Mouse (Mus musculus) liver, adult 2 months (tissue): ENCODE data around the gene Xiap. TPM values are rescaled to one million over a fixed set of nuclear protein-coding genes. Genes with fewer than 3 reads are reported as not detected.
"Not testable (repeated sequence)": the region's sequence is repeated elsewhere in the genome, so short reads cannot be mapped to it uniquely, and the experiment has no call there.

Experiments used
- DNase-seq: peaks from one replicate; pipeline ENCODE4 v3.0.0-alpha.2; 2011; ENCODE audit warnings: low read depth, low spot score; ENCODE audit errors: extremely low read depth
- H3K27ac ChIP-seq: fragments of 200-500 bp; replicated peaks from 2 replicates; pipeline ENCODE4 v1.5.1; 2012; ENCODE audit warnings: low read depth, mild to moderate bottlenecking, control low read depth, inconsistent platforms, low read length; ENCODE audit not compliant: insufficient read depth
- H3K27me3 ChIP-seq: fragments of 200-500 bp; 2 replicates; pipeline ENCODE4 v1.6.1; 2012; ENCODE audit warnings: mild to moderate bottlenecking, moderate library complexity, low read length, inconsistent platforms; ENCODE audit not compliant: control insufficient read depth, insufficient read depth
- H3K36me3 ChIP-seq: fragments of 200-500 bp; 2 replicates; pipeline ENCODE4 v1.6.1; 2012; ENCODE audit warnings: low read length, inconsistent platforms; ENCODE audit not compliant: control insufficient read depth, insufficient read depth
- H3K4me1 ChIP-seq: fragments of 200-500 bp; 2 replicates; pipeline ENCODE4 v1.6.1; 2011; ENCODE audit warnings: low read length; ENCODE audit not compliant: control insufficient read depth, insufficient read depth
- H3K4me3 ChIP-seq: fragments of 200-500 bp; 2 replicates; pipeline ENCODE4 v1.5.1; 2011; ENCODE audit warnings: low read depth, mild to moderate bottlenecking, control low read depth, low read length, moderate library complexity; ENCODE audit not compliant: insufficient read depth
- H3K79me2 ChIP-seq: fragments of 200-500 bp; 2 replicates; pipeline ENCODE4 v1.6.1; 2012; ENCODE audit warnings: inconsistent platforms, mild to moderate bottlenecking, low read length, moderate library complexity; ENCODE audit not compliant: control insufficient read depth, insufficient read depth
- H3K9ac ChIP-seq: fragments of 200-500 bp; 2 replicates; pipeline ENCODE4 v1.6.1; 2012; ENCODE audit warnings: low read depth, mild to moderate bottlenecking, control low read depth, inconsistent platforms, low read length
- CTCF ChIP-seq: fragments of 200-500 bp; IDR thresholded peaks from 2 replicates; pipeline ENCODE4 v1.5.1; 2011; ENCODE audit warnings: low read depth, low read length, control low read depth
- POLR2A ChIP-seq: fragments of 200-500 bp; IDR thresholded peaks from 2 replicates; pipeline ENCODE4 v1.6.1; 2011; ENCODE audit warnings: low read length, control low read depth; ENCODE audit not compliant: insufficient read depth; ENCODE audit errors: extremely low read depth
- WGBS: fragments of 180-500 bp; shearing (Covaris S2); methylation state at CpG from one replicate; pipeline ENCODE4 v1.1.7; 2018; 5-methylcytosine and 5-hydroxymethylcytosine counted together
- polyA plus RNA-seq: library from polyadenylated mRNA; depleted of rRNA; stranded (reverse); fragments of >200 nt; gene quantifications from 2 replicates; pipeline ENCODE4 v1.2.3, GENCODE M21; 2012; rRNA removed
- total RNA-seq: library from RNA; depleted of rRNA; stranded (reverse); fragments of >200 nt; gene quantifications from 2 replicates; pipeline ENCODE4 v1.2.3, GENCODE M21; 2014; rRNA removed

The Xiap gene
- total RNA-seq (66.8 and 86.8 TPM in 2 replicates), polyA plus RNA-seq (7.6 and 9.5 TPM in 2 replicates)

GRCm38 (mm10) chrX:42059282-42060068, at the start of gene Xiap:
Gene Xiap, plus strand, starts transcription at chrX:42059679.
- Histone ChIP-seq H3K79me2 (peaks cover 3% of the 10 kb centered on the region; the same call in 1 of the 2 replicates), H3K4me1 (peaks cover 11% of the 10 kb centered on the region), H3K27me3 (no peaks in the 10 kb centered on the region), H3K36me3 (no peaks in the 10 kb centered on the region), H3K27ac (peak within 1 kb of the TSS; percentile 94), H3K9ac (peak within 1 kb of the TSS; percentile 69), H3K4me3 (peak within 1 kb of the TSS; percentile 62)
- TF ChIP-seq CTCF (no peak), POLR2A (no peak)
- DNase-seq, result peak; percentile 89
- WGBS, result 26% methylated on average over 5 of the region's 5 CpGs

GRCm38 (mm10) chrX:42012677-42013208, 46.7 kb upstream of the Xiap start:
- 34% methylated on average over 2 of the region's 2 CpGs for WGBS

GRCm38 (mm10) chrX:42013776-42014175, 45.7 kb upstream of the Xiap start:
- no peak overlapping the region for H3K9ac ChIP-seq
- H3K27me3 ChIP-seq, result no peaks in the 10 kb centered on the region
- WGBS, result 27% methylated on average over 3 of the region's 3 CpGs
- no peaks in the 10 kb centered on the region for H3K36me3 ChIP-seq
- peaks cover 3% of the 10 kb centered on the region; the same call in 1 of the 2 replicates for H3K4me1 ChIP-seq
- peak overlapping the region; percentile 60; the same call in 1 of the 2 replicates for H3K27ac ChIP-seq
- H3K79me2 ChIP-seq, result no peaks in the 10 kb centered on the region
- no peak overlapping the region for H3K4me3 ChIP-seq
- TF ChIP-seq CTCF (no peak), POLR2A (no peak)
- peak; percentile 80 for DNase-seq

More at GRCm38 (mm10) chrX:42012677-42013208, 46.7 kb upstream of the Xiap start:
- no peak overlapping the region for H3K9ac ChIP-seq
- no peaks in the 10 kb centered on the region for H3K27me3 ChIP-seq
- peak; percentile 97 for DNase-seq
- H3K4me1 ChIP-seq, result peaks cover 3% of the 10 kb centered on the region; the same call in 1 of the 2 replicates
- H3K36me3 ChIP-seq, result no peaks in the 10 kb centered on the region
- no peak overlapping the region for H3K4me3 ChIP-seq
- TF ChIP-seq POLR2A (no peak), CTCF (no peak)
- H3K27ac ChIP-seq, result peak overlapping the region; percentile 39; the same call in 1 of the 2 replicates
- no peaks in the 10 kb centered on the region for H3K79me2 ChIP-seq

GRCm38 (mm10) chrX:42014502-42014901, 45.0 kb upstream of the Xiap start:
- no peak for DNase-seq
- Histone ChIP-seq H3K4me1 (peaks cover 3% of the 10 kb centered on the region; the same call in 1 of the 2 replicates), H3K27ac (no peak overlapping the region), H3K27me3 (no peaks in the 10 kb centered on the region), H3K4me3 (no peak overlapping the region), H3K36me3 (no peaks in the 10 kb centered on the region), H3K9ac (no peak overlapping the region), H3K79me2 (no peaks in the 10 kb centered on the region)
- no peak for TF ChIP-seq CTCF
- TF ChIP-seq POLR2A, result no peak
- 96% methylated on average over 3 of the region's 3 CpGs for WGBS

- Histone ChIP-seq H3K27ac (no peak overlapping the region), H3K4me1 (peaks cover 3% of the 10 kb centered on the region; the same call in 1 of the 2 replicates), H3K4me3 (no peak overlapping the region), H3K27me3 (no peaks in the 10 kb centered on the region), H3K79me2 (no peaks in the 10 kb centered on the region), H3K9ac (no peak overlapping the region), H3K36me3 (no peaks in the 10 kb centered on the region)
- DNase-seq, result peak; percentile 56
- WGBS, result 9% methylated on average over 1 of the region's 1 CpGs
- 0 out of 2 replicates have a peak, but pooled peaks have one; percentile 15 for TF ChIP-seq CTCF
- TF ChIP-seq POLR2A, result no peak
Measured at GRCm38 (mm10) chrX:42018030-42018429, 41.4 kb upstream of the Xiap start.

GRCm38 (mm10) chrX:42019441-42019840, 40.0 kb upstream of the Xiap start:
- 89% methylated on average over 2 of the region's 2 CpGs for WGBS
- H3K27ac ChIP-seq, result no peak overlapping the region
- no peak overlapping the region for H3K9ac ChIP-seq
- no peak for DNase-seq
- no peaks in the 10 kb centered on the region for H3K27me3 ChIP-seq
- H3K79me2 ChIP-seq, result no peaks in the 10 kb centered on the region
- no peaks in the 10 kb centered on the region for H3K36me3 ChIP-seq
- TF ChIP-seq CTCF (no peak), POLR2A (no peak)
- H3K4me3 ChIP-seq, result no peak overlapping the region
- no peaks in the 10 kb centered on the region; the same call in 1 of the 2 replicates for H3K4me1 ChIP-seq

GRCm38 (mm10) chrX:42025802-42026440, 33.6 kb upstream of the Xiap start:
- DNase-seq, result not testable (repeated sequence)
- 93% methylated on average over 2 of the region's 3 CpGs for WGBS

GRCm38 (mm10) chrX:42026981-42027380, 32.5 kb upstream of the Xiap start:
- H3K27me3 ChIP-seq, H3K9ac ChIP-seq, DNase-seq, H3K4me1 ChIP-seq, H3K4me3 ChIP-seq, H3K27ac ChIP-seq, H3K36me3 ChIP-seq, H3K79me2 ChIP-seq: not testable (repeated sequence)
- WGBS, result 91% methylated on average over 2 of the region's 2 CpGs

More at GRCm38 (mm10) chrX:42025802-42026440, 33.6 kb upstream of the Xiap start:
- H3K79me2 ChIP-seq, H3K27me3 ChIP-seq, H3K9ac ChIP-seq, H3K4me1 ChIP-seq, H3K36me3 ChIP-seq, H3K4me3 ChIP-seq, H3K27ac ChIP-seq: not testable (repeated sequence)
